Mouse (Mus musculus) cerebellum, adult 11-12 months (tissue): ENCODE results near the gene Ube2z.
A peak's percentile ranks its signal among the peaks of the same experiment; 100 is the strongest.
"Not testable (repeated sequence)": the region's sequence is repeated elsewhere in the genome, so short reads cannot be mapped to it uniquely, and the experiment has no call there.

Experiments used
- DNase-seq: peaks from one replicate; pipeline ENCODE4 v3.0.0; 2022

Ube2z gene

DNA sequence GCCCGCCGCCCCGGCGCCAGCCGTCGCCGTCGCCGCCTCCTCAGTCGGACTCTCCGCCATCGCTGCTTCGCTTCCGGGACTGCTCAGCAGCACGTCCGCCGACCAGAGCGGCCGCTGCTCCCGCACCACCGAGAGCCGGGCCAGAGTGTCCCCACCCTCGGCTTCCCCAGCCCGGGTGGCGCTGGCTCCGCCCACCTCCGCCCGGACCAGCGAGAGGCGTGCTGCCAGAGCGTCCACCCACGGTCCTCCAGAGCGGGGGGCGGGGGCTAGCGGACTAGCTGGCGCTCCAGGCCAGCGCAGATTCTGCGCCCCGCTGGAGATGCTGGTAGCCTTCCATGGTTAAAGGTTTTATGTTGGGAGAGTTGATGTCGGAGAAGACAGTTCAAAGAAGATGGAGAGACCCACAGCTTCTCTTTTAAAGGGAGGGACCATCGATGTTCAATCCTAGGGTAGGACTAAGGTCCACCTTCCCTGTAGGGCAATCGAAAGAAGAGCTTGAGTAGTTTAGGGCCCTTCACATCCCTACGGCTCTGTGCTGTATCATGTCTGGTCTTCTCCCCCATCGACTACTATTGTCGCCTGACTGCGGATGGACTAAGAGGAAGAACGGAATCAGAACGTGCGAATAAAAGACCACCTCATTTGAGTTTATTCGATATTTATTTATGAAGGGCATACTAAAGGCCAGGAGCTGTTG, at the start of gene Ube2z:
Gene Ube2z, minus strand, starts transcription at position 174 of the 697 bp plus-strand sequence.
- peak; percentile 98 for DNase-seq

DNA sequence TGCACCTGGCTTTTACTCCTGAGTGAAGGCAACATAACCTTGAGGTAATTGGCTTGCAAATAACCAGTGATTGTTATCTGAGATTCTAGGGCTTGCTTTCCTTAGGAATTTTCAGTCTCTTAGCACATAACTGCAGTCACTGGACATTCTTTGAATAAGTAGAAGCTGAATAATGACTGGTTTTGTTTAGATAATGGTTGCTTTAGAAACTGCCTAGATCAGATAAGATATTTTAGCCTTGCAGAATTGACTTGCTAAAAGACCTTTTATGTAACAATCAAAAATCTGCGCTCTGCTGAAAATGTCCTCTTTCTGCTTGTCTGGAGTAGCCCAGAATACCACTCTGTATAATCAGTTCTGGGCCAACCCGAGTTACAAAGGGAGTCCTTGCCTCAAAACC, 48.9 kb upstream of the Ube2z start:
- DNase-seq = no peak

DNA sequence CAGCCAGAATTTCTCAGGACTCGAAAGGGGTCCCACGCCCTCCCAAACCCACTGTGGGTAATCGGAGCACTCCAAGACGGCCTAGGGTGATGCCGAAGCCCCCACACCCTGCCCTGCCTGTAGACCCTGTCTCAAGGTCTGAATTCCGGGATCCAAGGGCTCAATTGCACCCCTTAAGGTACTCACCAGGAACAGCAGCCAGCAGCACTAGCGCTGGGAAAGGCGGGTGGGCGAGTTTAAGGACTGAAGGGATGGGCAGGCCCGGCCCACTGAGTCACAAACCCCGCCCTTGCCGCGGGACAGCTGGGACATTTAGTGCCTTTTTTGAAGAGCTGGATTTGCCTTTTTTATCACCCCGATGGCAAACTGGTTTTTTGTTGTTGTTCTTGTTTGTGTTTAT, 46.6 kb upstream of the Ube2z start, which contains the start of gene Calcoco2:
Gene Calcoco2, minus strand, starts transcription at position 214 of the 400 bp plus-strand sequence.
- DNase-seq = no peak

DNA sequence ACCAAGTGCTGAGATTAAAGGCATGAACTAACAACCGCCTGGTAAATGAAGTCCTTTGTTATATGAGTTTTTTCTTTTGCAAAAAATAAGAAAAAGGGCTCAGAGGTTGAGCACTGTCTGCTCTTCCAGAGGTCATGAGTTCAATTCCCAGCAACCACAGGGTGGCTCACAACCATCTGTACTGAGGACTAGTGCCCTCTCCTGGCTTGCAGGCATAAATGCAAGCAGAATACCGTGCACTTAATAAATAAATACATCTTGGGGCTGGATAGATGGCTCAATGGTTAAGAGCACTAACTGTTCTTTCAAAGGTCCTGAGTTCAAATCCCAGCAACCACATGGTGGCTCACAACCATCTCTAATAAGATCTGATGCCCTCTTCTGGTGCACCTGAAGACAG, 45.8 kb upstream of the Ube2z start:
- not testable (repeated sequence) for DNase-seq

DNA sequence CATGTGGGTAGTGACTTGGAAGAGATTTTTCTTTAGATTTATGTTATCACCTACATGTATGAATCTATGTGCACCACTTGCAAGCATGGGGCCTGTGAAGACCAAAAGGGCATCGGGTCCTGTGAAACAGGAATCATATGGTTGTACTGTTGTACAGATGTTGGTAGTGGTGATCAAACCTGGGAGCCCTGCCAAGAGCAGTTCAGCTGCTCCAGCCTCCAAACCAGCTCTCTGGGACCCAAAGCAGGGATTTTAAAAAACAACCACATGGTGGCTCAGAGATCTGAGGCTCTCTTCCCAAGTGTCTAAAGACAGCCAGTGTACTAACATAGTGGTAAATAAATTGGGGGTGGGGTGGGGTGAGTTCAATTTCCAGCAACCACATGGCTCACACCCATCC, 43.2 kb upstream of the Ube2z start:
- no peak for DNase-seq

DNA sequence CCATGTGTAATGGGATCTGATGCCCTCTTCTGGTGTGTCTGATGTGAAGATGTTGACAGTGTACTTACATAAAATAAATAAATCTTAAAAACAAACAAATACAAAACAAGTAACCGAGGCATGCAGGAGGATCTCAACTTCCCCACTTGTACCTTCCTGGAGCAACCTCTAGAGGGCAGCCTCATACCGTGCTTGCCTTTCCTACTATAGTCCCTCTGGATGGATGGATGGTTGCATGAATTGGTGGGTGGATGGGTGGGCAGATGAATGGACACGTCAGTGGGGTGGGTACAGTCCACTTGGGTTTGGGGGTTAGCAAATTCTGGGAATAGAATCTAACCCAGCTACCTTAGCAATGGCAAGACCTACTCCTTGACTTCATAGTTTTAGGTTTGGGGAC, 28.2 kb upstream of the Ube2z start:
- DNase-seq = no peak

DNA sequence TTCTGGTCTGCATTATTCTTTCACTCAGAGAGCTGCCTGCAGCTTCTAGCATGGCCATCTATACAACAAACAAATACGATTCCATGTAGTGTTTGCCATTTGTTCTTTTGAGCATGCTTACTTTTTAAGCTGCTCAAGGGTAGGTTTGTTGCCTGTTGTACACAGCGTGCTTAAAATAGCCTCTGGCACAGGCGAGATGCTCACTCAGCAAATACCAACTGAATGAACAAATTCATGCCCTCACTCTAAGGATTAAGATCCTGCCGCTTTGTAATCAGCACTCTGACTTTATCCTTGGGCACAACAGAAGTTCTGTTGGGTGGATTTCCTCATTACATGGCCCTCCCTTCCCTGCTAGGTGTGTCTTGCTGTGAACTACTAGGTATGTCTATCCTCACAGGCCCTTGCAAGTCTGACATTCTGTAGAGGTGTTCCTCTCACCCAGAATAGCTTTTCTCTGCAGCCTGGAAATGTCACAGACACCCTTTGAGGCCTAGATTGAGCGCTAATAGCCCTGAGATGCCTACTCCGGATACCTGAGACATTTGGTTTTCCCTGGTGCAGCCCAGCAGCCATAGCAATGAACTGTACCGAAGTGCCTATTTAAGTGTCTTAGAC, 27.6 kb upstream of the Ube2z start:
- DNase-seq = no peak

DNA sequence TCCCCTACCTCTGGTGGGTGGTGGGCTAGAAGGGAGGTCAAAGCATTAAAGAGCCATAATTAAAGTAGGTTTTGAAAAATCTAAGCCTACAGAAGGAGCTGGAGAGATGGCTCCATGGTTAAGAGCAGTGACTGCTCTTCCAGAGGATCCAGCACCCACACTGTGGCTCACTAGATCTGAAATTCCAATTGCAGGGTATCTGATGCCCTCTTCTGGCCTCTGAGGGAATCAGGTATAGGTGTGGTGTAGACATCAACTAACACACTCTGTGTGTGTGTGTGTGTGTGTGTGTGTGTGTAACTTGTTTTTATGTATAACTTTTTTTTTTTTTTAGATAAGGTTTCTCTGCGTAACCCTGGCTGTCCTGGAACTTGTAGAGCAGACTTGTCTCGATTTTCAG, 25.9 kb upstream of the Ube2z start:
- no peak for DNase-seq

DNA sequence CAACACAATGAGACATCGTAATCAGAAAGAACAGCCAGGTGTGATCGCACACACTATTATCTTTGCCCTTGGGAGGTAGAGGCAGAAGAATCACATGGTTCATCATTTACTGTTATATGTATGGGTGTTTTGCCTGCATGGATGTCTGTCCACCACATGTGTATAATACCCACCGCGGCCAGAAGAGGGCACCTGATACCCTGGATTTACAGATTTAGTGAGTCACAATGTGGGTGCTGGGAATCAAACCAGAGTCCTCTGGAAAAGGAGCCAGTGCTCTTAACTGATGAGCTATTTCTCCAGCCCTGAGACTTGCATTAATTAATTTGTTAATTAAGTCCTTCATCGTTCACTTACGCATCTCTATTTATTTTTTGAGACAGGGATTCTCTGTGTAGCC, 22.8 kb upstream of the Ube2z start:
- no peak for DNase-seq

DNA sequence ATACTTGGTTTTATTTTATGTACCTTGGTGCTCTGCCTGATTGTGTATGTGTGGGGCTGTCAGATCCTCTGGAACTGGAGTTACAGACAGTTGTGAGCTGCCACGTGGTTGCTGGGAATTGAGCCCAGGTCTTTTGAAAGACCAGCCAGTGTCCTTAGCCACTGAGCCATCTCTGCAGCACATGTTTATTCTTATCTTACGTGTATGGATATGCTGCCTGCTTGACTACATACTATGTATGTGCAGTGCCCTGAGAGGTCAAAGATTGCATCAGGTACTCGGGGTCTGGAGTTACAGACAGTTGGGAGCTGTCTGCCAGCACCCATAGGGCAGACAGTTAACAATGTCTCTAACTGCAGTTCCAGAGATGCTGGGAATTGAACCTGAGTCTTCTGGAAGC, 17.5 kb upstream of the Ube2z start:
- DNase-seq = no peak

DNA sequence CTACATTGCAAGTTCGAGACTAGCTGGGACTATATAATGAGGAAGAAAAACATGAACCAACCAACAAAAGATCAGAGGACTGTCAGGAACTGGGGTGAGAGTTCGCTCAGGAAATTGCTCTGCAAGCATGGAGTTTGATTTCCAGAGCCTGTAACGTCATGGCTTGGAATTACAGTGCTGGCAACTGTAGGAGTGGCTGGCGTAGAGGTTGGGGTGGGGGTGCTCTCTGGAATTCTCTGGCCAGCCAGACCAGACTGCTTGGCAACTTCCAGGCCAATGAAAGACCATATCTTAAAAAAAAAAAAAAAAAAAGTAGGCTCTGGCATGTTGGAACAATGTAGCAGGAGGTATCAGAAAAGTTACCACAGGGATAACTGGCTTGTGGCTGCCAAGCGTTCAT, 15.5 kb upstream of the Ube2z start:
- no peak for DNase-seq

DNA sequence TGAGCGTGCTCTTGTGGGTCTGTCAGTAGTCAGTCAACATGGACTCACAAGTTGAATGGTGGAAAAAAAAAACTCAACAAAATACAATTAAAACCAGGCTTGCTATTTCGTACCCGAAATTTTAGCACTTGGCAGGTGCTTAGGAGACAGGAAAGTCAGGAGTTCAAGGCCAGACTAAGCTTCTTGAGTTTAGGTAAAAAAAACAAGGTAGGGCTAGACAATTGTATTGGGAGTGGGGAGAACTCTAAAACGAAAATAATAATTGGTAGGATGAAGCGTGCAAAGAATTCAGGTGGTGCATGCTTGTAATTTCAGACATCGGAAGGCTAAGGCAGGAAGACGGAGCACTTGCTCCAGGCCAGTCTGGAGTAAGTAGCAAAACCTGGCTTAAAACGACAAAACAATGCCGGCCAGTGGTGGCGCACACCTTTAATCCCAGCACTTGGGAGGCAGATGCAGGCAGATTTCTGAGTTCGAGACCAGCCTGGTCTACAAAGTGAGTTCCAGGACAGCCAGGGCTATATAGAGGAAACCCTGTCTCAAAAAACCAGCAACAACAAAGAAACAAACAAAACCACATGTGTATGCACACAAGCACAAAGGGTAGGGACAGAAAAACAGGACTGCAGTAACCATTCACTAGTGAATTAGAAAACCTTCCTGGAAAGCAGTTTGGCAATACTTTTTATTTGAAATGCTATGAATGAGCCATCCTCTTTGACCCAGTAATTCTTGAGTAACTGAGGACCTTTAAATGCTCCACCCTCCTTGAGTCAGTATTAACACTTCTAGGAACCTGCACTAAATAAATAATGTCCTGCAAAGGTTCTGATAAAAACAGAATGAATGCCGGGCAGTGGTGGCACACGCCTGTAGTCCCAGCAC, 11.3 kb upstream of the Ube2z start:
- DNase-seq = peak; percentile 51

DNA sequence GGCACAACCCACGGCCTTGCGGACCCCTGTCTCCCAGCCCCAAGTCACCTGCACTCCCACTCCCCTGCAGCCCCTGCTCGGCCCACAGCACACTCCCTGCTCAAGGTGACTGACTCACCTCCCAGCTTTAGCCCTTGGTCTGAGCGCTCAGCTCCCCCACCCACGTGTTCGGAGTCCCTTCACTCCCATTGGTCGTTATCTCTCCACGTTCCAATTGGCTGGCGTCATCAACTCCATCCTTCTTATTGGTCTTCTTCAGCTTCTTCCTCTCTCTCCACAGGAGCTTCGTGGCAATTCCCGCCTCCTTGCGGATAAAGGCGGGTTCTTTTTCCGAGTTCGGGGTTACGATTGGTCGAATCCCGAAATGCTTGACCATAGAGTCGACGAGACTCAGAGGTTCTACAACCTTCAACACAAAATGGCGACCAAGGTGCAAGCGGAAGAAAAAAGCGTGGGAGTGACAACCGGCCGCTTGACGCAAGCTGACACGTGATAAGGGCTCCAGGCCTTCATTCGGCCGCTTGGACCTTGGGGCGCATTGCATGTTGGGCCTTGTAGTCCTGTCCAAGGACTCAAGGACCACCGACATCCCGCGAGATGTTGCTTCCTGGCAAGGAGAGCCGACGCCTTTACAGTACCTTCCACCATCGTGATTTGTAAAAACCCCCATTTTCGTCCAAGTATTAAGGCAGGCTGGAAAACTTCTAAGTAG, 10.5 kb upstream of the Ube2z start, which contains the start of gene Atp5g1:
Gene Atp5g1, minus strand, starts transcription at position 162 of the 712 bp plus-strand sequence.
- DNase-seq = peak; percentile 100

DNA sequence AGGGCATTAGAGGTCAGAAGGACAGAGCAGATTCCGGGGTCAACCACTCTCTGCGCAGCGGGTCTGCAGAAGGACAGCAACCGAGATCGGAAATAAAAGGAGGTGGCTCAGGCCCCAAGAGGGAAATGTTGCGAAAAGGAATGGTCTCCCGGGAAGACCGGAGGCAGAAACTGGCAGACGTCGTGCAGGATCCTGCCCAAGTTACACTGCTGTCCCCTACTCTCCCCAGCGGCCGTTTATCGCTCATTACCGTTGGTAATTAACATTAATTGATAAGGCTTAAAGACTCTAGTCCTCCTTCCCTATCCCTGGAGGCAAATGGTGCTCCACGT, 10.0 kb upstream of the Ube2z start:
- DNase-seq = no peak

DNA sequence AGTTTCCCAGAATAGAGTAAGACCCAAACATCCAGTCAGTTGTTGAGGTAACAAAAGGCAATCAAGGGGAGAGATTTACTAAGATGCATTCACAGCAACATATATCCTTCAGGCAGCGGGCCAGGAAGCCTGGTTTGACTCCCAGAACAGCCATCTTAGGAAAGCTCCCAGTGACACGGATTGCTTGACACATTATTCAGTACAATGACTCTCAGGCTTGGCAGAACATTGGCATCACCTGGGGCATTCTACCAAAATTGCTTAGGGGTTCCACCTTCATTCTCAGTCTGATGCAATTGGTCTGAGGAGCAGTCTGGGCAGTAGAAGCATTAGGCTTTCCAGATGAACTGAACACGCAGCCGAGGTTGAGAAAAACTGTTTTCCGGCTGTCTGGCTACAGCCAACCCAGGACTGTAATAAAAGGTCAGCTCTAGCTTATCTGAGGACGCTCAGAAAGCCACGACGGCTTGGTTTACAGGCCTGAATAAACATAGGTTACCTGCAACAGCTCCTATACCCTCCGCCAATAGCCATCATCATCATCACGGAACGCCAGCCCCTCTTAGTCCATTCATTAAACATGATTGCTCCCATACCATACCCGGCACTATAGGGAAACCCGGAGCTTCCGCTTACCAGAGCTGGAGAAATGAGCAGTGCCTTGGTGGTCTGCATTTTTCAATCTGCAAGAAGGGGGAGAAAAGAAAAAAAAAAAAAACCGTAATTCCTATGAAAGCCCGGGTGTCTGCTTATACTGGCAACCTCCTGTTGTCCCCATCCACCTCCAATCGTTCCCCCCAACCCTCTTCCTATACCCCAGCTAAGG, 9.4 kb upstream of the Ube2z start:
- peak; percentile 67 for DNase-seq

DNA sequence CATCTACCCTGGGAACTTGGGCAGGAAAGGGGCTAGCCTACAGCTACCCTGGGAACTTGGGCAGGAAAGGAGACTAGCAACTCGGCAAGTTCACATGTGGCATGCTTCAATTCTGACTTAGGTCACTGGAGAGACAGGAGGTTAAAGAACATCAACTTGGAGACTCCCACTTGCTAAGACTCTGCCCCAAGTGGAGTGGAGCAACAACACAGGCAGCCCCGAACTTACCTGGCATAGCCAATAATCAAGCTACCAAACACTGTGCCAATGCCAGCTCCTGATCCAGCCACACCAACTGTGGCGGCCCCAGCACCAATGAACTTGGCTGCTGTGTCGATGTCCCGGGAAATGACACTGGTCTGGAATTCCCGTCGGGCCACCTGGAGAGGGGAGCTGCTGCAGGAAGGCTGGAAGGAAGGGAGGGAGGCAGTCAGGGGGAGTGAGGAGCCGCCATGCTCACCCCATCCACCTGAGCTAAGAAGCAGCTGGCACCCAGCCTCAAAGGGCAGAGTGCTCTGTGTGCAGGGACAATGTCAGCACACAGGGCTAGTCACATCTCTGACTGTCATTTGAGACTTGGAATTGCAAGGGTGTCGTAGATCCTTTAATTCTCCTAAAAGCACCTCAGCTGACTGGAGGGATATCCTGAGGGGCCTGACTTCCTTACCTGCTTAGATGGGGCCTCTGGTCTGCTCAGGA, 8.3 kb upstream of the Ube2z start:
- peak; percentile 51 for DNase-seq

DNA sequence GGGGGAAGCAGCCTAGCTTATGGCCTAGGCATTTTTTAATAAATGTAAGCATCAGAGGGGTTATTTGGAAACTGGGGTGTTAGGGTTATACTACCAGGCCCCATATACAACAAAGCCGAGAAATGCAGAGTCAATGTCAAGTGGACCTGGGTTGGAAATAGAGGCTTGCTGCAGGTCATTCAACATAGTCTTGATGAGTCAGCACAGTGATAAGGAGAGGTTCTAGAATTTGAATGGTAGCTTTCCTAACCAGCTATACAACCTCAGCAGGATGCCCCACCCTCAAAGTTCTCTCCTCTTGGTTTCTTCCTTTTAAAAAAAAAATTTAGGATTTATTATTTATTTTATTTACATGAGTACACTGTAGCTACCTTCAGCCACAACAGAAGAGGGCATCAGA, 5.8 kb upstream of the Ube2z start:
- DNase-seq = no peak

DNA sequence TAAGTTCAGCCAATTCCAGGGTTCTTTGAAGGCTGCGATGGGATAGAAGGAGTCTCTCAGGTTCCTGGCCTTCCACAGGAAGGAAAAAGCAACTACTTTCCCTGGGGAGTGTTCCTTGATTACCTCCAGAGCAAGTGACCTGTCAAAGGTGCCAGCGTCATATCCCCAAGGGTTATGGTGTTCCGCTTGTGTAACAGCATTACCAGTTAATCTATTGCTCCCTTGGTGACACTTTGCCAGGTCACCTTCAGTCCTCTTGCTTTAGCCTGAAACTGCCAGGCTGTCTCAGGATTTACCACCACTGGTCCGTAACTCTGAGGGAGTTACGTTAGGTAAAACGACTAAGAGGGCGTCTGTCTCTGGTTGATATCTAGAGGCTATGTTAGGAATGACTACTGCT, 5.2 kb upstream of the Ube2z start:
- DNase-seq = no peak

DNA sequence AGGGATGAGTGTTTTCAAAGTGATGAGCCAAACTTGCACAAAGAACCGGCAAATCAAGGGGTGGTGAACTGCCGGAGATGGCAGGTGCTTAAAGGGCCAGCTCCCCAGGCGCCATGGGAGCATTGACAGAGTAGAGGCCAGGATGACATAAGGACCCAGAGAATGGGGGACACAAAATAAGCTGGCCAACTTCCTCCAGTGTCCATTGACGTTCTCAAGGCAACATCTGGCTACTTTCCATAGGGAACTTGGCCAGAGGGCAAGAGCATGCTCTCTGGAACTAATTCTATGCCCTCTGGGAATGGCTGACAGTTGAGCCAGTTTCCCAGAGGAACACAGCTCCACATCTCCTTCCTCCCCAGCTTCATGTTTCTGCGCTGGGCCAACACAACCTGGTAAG, 3.0 kb upstream of the Ube2z start:
- DNase-seq = peak; percentile 39

DNA sequence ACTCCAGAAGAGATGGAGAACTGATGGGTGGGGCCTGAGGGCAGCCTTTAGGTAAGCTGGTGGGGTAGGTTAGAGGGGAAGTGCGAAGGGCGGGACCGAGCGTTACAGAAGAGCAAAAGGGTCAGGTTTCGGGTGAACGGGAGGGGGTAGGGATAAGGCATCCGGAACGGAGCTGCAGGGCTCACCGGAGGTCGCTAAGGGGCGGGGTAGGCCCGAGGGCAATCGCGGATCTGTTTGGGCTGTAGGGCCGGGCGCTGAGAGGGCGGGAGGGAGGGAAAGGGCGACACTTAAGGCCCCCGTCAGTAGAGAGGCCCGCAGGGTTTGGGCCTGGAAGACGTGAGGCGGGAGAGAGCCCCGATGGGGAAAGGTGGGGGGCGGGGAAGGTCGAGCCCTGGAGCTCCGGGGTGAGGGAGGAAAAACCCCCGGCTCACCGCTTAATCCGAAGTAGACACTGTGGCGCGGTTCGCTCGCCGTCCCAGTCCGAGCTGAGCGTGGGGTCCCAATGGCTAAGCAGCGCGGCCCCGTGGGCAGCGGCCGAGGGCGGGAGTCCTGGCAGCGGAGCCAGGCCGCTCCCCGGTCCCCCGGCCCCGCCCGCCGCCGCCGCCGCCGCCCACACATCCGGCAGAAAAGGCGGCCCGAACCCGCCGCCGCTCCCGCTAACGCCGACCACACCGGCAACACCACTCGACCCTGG, 520 bp downstream of the Ube2z start:
- peak; percentile 57 for DNase-seq

DNA sequence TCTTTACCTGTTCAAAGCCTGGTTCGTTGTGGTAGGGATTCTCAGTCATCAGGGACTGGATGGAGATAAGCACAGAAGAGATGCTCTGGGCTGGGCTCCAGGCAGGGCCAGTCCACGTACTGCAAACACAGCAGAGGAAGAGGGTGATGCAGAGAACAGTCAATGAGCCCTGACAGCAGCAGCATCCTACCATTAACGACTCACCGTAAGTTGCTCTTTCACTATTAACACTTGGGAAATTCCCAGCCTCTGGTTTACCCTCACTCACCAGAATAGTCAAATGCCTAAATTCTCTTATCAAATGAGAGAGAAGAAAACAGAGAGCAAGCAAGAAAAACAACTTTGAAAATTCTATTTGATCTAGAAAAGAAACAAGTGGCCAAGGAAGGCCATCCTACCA, 6.9 kb downstream of the Ube2z start:
- DNase-seq = no peak
